In genomic region chr7:79052521-79053382, GRCm38 (mm10) we compare ENCODE assay signal across 9 mouse cellular contexts. TPM values are rescaled to one million over a fixed set of nuclear protein-coding genes. Genes with fewer than 3 reads are reported as not detected.
DNase-seq lines count a peak whose midpoint lies in the region; ATAC-seq and TF ChIP-seq lines count a peak whose summit lies in the region.
"Had no signal": no experiment of that assay in that cellular context is flagged by ENCODE, and none has a peak within 500 bp of the region (broad histone marks: within the 10 kb centered on the region; RNA-seq: fewer than 3 reads in every experiment).

No protein-coding gene starts in this region.

- H3K27ac ChIP-seq in kidney, postnatal 0 days, result no peak overlapping the region
- H3K27ac ChIP-seq in forebrain, embryonic 11.5 days (ENCODE audit: low read depth, low read length), result no peak overlapping the region
- no peak overlapping the region for H3K27ac ChIP-seq in midbrain, embryonic 11.5 days (ENCODE audit: low read depth, low read length)

- peak overlapping the region; percentile 75 for H3K4me2 ChIP-seq in kidney, postnatal 0 days (ENCODE audit: low read length)
- peak overlapping the region; percentile 95 for H3K4me2 ChIP-seq in forebrain, embryonic 11.5 days (ENCODE audit: low read depth, low read length, severe bottlenecking)
- peak overlapping the region; percentile 88 for H3K4me2 ChIP-seq in midbrain, embryonic 11.5 days

- peaks cover 8% of the 10 kb centered on the region; the same call in 1 of the 2 replicates for H3K4me1 ChIP-seq in kidney, postnatal 0 days (replicated peaks; ENCODE audit: insufficient read depth, low read length)
- H3K4me1 ChIP-seq in forebrain, embryonic 11.5 days (replicated peaks; ENCODE audit: control insufficient read depth, insufficient read depth, low read length), result peaks cover 10% of the 10 kb centered on the region; the same call in 1 of the 2 replicates
- H3K4me1 ChIP-seq in midbrain, embryonic 11.5 days (ENCODE audit: control insufficient read depth, insufficient read depth, low read length), result peaks cover 4% of the 10 kb centered on the region; the same call in 1 of the 2 replicates

- DNase-seq in kidney, postnatal 0 days (ENCODE audit: low spot score), result no peak
- no peak for DNase-seq in kidney, postnatal 10 days
- DNase-seq in ZHBTc4 (ENCODE audit: low read depth, low spot score), result peak; percentile 63
- peak; percentile 63 for DNase-seq in forebrain, embryonic 11.5 days (ENCODE audit: low spot score)
- peak; percentile 92 for DNase-seq in midbrain, embryonic 11.5 days (ENCODE audit: low spot score, missing footprints)
- DNase-seq in ovary, postnatal 10 days (ENCODE audit: low spot score), result no peak

- 1% methylated on average over 62 of the region's 66 CpGs for WGBS in kidney, postnatal 0 days
- 1% methylated on average over 59 of the region's 66 CpGs for WGBS in forebrain, embryonic 11.5 days
- WGBS in midbrain, embryonic 11.5 days, result under 1% methylated on average over 59 of the region's 66 CpGs

- peak overlapping the region; percentile 33 for H3K4me3 ChIP-seq in kidney, postnatal 0 days (replicated peaks; ENCODE audit: low read depth, low read length)
- H3K4me3 ChIP-seq in forebrain, embryonic 11.5 days (ENCODE audit: low read depth, low read length), result peak overlapping the region; percentile 50
- H3K4me3 ChIP-seq in midbrain, embryonic 11.5 days (ENCODE audit: low read depth, low read length), result peak overlapping the region; percentile 52

- H3K9ac ChIP-seq in kidney, postnatal 0 days (ENCODE audit: low read depth, low read length), result no peak overlapping the region
- H3K9ac ChIP-seq in forebrain, embryonic 11.5 days (ENCODE audit: low read length), result peak overlapping the region; percentile 44
- H3K9ac ChIP-seq in midbrain, embryonic 11.5 days (ENCODE audit: low read length), result peak overlapping the region; percentile 42

- no peaks in the 10 kb centered on the region for H3K36me3 ChIP-seq in kidney, postnatal 0 days (ENCODE audit: insufficient read depth, low read length)
- H3K36me3 ChIP-seq in forebrain, embryonic 11.5 days (ENCODE audit: control insufficient read depth, insufficient read depth, low read length), result no peaks in the 10 kb centered on the region
- no peaks in the 10 kb centered on the region for H3K36me3 ChIP-seq in midbrain, embryonic 11.5 days (ENCODE audit: control insufficient read depth, insufficient read depth, low read length)

- peaks cover 44% of the 10 kb centered on the region for H3K27me3 ChIP-seq in kidney, postnatal 0 days (ENCODE audit: insufficient read depth, low read length)
- H3K27me3 ChIP-seq in forebrain, embryonic 11.5 days (ENCODE audit: control insufficient read depth, insufficient read depth, low read length), result peaks cover 46% of the 10 kb centered on the region
- H3K27me3 ChIP-seq in midbrain, embryonic 11.5 days (ENCODE audit: control insufficient read depth, insufficient read depth, low read length), result peaks cover 43% of the 10 kb centered on the region

- H3K9me3 ChIP-seq in kidney, postnatal 0 days (replicated peaks; ENCODE audit: low read length), result no peaks in the 10 kb centered on the region
- no peaks in the 10 kb centered on the region for H3K9me3 ChIP-seq in forebrain, embryonic 11.5 days (ENCODE audit: control insufficient read depth, low read length)
- H3K9me3 ChIP-seq in midbrain, embryonic 11.5 days (ENCODE audit: control insufficient read depth, low read length), result no peaks in the 10 kb centered on the region

- ATAC-seq in kidney, postnatal 0 days (replicated peaks; ENCODE audit: low FRiP score, low read depth), result no peak
- peak; percentile 42; the same call in 1 of the 2 replicates for ATAC-seq in forebrain, embryonic 11.5 days (replicated peaks; ENCODE audit: low FRiP score)
- ATAC-seq in midbrain, embryonic 11.5 days (ENCODE audit: low FRiP score), result peak; percentile 68
- no peak for ATAC-seq in granulocyte monocyte progenitor cell, adult 5-6 weeks (replicated peaks; ENCODE audit: poor library complexity, severe bottlenecking)
- no peak for ATAC-seq in inflammation-experienced regulatory T-cells, adult 6 months

- no peak for TF ChIP-seq CTCF in kidney, postnatal 0 days (IDR thresholded peaks at IDR 0.05; ENCODE audit: low read depth)

RNA-seq across cellular contexts. Expression of gene Acan, which starts 0.5 kb away (rescaled TPM):
- polyA plus RNA-seq in kidney, postnatal 0 days (2015; fragmentation: Nextera tagmentation; extraction: Ambion mirVana), result 0.22 and 0.37 TPM in 2 replicates
- 0.05 and 0.15 TPM in 2 replicates for polyA plus RNA-seq in forebrain, embryonic 11.5 days (2014; fragmentation: Nextera tagmentation; extraction: Ambion mirVana)
- polyA plus RNA-seq in midbrain, embryonic 11.5 days (2014; fragmentation: Nextera tagmentation; extraction: Ambion mirVana), result not detected in 2 replicates
- not detected in 2 replicates for total RNA-seq in granulocyte monocyte progenitor cell, adult 5-6 weeks (2014; fragmentation: Nextera tagmentation)
- total RNA-seq in granulocyte monocyte progenitor cell, adult 5-6 weeks (2017), result not detected in 2 replicates
- not detected for polyA plus RNA-seq in inflammation-experienced regulatory T-cells, adult 6 months (2017; shearing (Covaris generic))
- total RNA-seq: liver, adult 2 months had no signal
- polyA plus RNA-seq: liver, adult 2 months had no signal

Comparison
In these comparisons a context has a peak if more than half of its experiments do, and no peak if none do; other contexts are left out.
1. ATAC-seq: peak in forebrain, embryonic 11.5 days (single experiment) and midbrain, embryonic 11.5 days (single experiment); none in kidney, postnatal 0 days (single experiment), granulocyte monocyte progenitor cell, adult 5-6 weeks (single experiment) and inflammation-experienced regulatory T-cells, adult 6 months (single experiment).
2. DNase-seq: peak in ZHBTc4 (single experiment), forebrain, embryonic 11.5 days (single experiment) and midbrain, embryonic 11.5 days (single experiment); none in kidney, postnatal 0 days (single experiment), kidney, postnatal 10 days (single experiment) and ovary, postnatal 10 days (single experiment).
3. Peak in every context shown above with its lines, with median percentiles within 50 percentile points of each other: H3K4me2 ChIP-seq and H3K4me3 ChIP-seq.